Mouse (Mus musculus) right cerebral cortex, postnatal 10 days (tissue): ENCODE measurements around the gene Apeh.

ENCODE experiments used
- DNase-seq, 2 experiments: peaks; one replicate each; pipeline ENCODE4 v3.0.0; 2021; ENCODE audit warnings: low spot score in 2 of 2

The Apeh gene

GRCm38 (mm10) chr9:108051931-108052220 is 42.5 kb downstream of the Apeh start:
- DNase-seq = no peak

DNA sequence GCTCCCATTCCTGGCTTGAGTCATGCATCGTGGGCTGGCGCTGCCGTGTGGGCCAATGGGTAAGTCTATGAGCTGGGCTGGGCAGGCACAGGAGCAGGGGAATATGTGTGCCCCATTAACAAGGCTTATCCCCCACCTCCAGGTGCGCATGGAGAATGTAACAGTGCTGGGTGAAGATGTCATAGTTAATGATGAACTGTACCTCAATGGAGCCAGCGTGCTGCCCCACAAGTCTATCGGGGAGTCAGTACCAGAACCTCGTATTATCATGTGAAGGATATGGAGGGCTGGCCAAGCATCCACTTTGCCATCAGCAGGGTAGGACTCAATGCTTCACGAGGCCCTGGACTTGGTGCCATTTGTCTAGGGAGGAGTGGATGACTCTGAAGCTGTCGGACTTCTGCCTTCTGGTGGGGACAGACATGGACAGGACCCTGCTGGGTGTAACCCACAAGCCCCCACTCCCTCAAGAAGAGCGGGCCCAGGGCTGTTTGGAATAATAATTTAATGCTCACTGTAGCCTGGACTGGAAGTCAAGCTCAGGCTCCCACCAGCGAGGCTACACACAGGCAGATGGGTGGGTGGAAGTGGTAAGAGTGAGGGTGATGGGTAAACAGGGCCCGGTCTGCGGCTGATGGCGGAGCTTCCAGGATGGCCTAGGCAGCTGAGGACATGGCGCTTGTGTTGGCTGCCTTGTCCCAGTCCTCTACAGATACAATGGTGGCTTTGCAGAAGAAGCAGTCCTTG is 43.0 kb downstream of the Apeh start:
- no peak for DNase-seq

DNA sequence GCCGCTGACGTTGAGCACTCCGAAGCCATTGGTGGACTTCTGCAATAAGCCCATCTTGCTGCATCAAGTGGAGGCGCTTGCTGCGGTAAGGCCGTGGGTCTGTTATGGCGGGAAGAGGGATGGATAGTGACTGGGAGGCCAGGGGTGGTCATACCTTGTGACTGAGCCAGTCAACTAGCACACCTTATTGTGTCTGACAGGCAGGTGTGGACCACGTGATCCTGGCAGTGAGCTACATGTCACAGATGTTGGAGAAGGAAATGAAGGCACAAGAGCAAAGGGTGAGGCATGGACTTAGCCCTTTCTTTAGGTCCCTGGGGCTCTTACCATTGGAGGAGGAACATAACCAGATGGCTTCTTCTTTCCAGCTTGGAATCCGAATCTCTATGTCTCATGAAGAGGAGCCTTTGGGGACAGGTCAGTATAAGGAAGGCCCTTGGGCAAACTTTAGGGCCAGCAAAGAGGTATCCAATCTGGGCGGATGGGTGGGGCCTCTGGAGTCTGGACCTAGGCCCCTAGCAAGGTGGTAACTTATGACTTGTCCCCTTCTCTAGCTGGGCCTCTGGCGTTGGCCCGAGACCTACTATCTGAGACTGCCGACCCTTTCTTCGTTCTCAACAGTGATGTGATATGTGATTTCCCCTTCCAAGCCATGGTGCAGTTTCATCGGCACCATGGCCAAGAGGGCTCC is 44.7 kb downstream of the Apeh start:
- DNase-seq = peak in 1 of 2 experiments; percentile 32

GRCm38 (mm10) chr9:108049016-108049455 is 45.4 kb downstream of the Apeh start, which contains the start of gene Gmppb:
Gmppb (plus strand) TSS chr9:108049242.
- peak; percentile 98 to 99 for DNase-seq

DNA sequence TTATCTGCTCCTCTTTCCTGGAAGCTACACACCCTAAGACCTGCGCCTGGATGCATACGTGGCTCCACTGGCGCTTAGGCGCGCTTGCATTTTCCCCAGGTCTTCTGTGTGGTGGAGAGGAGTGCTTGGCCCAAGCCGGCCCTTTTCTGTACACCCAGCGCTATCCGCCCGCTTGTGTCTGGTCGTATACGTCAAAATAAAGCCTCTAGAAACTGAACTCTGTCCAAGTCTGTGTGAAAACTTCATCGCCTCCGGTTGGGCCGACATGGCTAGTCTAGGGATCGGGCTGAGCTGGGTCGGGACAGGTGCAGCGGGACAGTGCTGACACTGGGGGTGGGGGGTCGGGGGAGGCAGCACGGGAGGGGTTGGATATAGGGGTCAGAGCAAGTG is 45.8 kb downstream of the Apeh start:
- no peak for DNase-seq

- DNase-seq = no peak
Measured at GRCm38 (mm10) chr9:108047601-108048565, 46.5 kb downstream of the Apeh start.

- no peak for DNase-seq
Measured at GRCm38 (mm10) chr9:108046582-108046981, 47.8 kb downstream of the Apeh start.

DNA sequence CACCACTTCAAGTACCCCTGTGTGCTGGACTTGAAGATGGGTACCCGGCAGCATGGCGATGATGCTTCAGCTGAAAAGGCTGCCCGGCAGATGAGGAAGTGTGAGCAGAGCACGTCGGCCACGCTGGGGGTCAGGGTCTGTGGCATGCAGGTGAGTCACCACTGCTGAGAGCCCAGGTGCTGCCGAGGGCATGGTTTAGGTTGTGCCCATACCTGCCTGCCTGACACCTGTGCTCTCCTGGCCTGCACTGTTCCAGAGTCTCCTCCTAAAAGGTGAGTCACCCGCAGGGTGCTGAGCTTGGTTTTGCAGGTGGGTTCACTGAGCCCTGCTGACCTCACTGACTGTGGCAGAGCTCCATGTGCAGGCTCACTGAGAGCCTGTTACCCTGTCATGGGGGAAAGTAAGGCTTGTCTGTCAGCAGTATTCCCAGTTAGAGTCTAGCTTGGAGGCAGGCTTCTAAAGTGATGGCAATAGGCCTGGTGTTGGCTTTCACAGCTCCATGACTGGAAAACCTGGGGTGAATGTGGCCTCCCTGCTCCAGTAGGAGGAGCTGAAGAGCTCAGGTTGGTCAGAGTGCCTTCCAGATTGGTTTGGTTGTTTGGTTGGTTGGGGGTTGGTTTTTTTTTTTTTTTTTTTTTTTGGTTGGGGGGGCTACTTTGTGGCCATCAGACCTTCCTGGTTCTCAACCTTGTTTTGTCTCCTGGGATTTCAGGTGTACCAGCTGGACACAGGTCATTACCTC is 49.5 kb downstream of the Apeh start:
- no peak for DNase-seq
